Mouse (Mus musculus): ENCODE results near the gene Snx8. TPM values are rescaled to one million over a fixed set of nuclear protein-coding genes. Genes with fewer than 3 reads are reported as not detected.

The Snx8 gene
- total RNA-seq (2021) = 10 to 100 TPM; 19.6 to 20.0 TPM

DNA sequence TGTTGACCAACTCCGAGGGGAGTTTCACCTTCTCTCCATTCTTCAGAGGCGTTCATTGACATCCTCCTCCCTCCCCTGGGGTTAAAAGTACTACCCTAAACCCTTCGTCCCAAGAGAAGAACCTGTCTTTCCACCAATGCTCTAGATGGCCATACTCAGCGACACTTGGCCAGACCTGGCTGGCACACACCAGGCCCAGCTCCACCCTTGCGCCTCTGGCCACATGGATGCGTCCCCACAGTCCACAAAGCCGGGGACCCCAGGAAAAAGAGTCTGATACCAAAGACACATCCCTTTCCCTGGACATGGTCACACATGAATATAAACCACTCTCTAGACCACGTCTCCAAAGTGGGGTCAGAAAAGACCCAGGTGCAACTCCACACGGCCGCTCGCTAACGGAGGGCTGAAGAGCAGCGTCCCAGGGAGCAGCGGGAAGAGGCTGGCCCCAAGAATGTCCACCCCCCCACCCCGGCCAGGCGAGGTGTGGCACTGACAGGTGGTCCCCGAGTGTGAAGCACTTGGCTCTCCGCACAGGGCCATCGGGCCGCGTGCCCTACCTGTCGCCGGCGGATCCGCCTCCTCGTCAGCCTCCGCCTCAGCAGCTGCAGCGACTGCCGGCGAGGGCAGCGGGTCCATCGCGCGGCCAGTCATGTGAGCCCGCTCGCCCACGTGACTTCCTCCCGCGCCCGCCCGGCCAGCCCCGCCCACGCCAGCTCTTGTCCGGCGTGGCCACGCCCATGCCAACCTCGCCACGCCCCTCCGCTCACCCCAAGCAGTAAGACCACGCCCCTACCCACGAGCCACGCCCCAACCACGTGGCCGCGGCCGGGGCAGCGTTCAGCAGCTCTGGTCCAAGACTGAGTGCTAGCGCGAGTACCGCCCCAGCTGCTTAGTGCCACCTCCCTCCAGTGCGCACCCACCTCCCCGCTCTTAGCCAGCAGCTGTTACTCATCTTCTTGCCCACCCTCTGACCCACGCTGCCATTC, at the start of gene Snx8:
Gene Snx8, minus strand, starts transcription at position 675 of the 989 bp plus-strand sequence.
- DNase-seq = peak; percentile 98

GRCm38 (mm10) chr5:140425016-140425783, 36.1 kb upstream of the Snx8 start:
- DNase-seq = no peak

GRCm38 (mm10) chr5:140420616-140421015, 31.6 kb upstream of the Snx8 start:
- DNase-seq = no peak

GRCm38 (mm10) chr5:140419442-140420080, 30.5 kb upstream of the Snx8 start:
- no peak for DNase-seq

- peak; percentile 90 for DNase-seq
Measured at GRCm38 (mm10) chr5:140418489-140419441, 29.7 kb upstream of the Snx8 start, which contains the start of gene Eif3b. TSS of gene Eif3b (plus strand) at chr5:140419328.

GRCm38 (mm10) chr5:140418106-140418488, 29.0 kb upstream of the Snx8 start:
- DNase-seq = no peak

GRCm38 (mm10) chr5:140414647-140415046, 25.6 kb upstream of the Snx8 start:
- DNase-seq = no peak

- DNase-seq = peak; percentile 75
Measured at GRCm38 (mm10) chr5:140411339-140411738, 22.3 kb upstream of the Snx8 start.

- DNase-seq = no peak
Measured at GRCm38 (mm10) chr5:140408801-140409200, 19.7 kb upstream of the Snx8 start.

DNA sequence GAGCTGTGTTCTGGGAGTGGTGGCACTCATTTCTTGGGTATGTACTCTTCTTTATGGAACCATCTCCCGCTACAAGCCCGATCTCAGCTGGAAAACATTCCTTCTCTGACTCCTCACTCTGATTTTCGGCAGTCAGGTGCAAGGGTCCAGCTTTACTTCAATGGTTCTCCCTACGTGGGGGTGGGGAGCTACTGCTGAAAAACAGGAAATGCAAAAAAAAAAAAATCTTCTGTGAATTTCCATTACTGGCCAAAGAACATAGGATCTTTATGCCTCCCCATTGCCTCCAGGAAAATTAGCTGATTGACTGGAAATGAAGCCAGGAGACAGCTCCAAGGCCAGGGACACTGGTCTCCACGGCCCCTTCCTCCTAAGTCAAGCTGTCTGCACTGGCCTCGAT, 17.6 kb upstream of the Snx8 start:
- no peak for DNase-seq

DNA sequence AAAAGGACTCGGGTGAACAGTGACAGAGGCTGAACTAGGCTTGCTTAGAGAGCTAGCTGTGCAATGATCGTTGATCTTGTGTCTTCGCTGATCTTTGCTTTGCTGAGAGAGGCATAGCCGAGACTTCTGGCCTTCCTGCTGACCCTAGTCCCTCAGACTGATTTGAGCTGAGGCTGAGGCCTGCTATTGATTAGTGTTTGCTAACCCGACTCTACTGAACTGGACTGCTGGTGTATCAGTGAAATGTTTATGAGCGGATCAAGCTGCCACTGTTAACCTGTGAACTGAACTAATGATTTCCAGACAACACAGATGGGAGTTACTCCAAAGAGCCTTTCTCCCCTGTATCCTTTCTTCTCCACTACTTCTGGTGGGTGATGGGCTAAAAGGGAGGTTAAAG, 16.1 kb upstream of the Snx8 start:
- no peak for DNase-seq

- no peak for DNase-seq
Measured at GRCm38 (mm10) chr5:140402640-140403270, 13.7 kb upstream of the Snx8 start.

DNA sequence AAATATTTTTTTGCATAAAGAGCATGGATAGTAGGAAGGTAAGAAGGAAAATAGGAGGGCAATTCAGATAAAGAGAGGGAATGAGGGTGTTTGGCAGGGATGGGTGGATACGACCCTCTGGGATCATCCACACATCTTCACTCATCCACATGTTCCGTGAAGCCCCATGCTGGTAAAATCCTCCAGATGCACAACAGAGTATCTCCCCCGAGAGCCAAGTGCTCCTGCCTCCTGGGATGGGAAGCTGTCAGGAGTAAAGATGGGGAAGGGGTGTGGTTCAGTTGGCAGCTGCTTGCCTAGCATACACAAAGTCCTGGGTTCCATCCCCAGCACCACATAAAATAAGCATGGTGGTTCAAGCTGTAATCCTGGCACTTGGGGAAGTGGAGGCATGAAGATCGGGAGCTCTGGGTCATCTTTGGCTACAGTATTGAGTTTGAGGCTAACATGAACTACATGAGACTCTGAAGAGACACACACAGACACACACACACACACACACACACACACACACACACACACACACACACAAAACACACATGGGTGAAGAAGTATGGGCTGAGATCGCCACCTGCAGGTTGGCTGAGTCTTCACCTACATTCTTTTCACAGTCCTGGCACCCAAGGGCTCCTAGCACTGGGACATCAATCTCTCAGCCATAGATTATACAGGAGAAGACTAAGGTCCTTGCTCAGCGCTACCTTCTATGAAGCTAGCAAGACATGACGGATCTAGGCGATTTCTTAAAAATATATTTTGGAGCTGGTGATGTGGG, 7.3 kb upstream of the Snx8 start:
- peak; percentile 41 for DNase-seq

- no peak for DNase-seq
Measured at GRCm38 (mm10) chr5:140392701-140393100, 3.6 kb upstream of the Snx8 start.

DNA sequence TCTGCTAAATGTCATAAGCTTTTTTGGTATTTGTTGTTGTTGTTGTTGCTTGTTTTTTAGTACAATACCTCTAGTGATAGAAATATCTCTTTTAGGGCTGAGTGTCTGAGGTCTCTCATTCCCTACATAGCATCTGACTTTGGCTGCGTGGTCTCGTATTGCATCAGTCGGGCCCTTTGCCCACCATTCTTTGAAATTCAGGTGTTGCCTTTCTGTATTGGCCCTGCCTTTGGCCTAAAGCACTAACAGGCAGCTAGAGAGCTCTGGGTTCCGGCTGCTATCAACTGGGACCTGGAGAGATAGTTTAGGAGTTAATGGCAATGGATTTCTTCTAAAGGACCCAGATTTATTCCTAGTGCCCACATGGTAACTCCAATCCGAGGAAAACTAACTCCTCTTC, 2.9 kb upstream of the Snx8 start:
- no peak for DNase-seq

DNA sequence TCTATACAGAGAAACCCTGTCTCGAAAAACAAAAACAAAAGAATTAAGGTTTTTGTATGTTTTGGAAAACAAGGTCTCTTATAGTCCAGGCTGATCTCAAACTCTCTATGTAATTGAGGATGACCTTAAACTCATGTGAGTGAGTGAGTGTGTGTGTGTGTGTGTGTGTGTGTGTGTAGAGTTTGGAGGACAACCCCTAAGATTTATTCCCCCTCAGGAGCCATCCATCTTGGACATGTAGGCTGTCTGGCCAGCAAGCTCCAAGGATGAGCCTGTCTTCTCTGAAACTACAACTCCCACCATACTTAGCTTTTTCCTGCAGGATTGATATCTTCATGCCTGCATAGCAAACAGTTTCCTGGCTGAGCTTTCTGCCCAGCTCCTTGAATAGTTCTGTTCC, 2.4 kb upstream of the Snx8 start:
- no peak for DNase-seq

DNA sequence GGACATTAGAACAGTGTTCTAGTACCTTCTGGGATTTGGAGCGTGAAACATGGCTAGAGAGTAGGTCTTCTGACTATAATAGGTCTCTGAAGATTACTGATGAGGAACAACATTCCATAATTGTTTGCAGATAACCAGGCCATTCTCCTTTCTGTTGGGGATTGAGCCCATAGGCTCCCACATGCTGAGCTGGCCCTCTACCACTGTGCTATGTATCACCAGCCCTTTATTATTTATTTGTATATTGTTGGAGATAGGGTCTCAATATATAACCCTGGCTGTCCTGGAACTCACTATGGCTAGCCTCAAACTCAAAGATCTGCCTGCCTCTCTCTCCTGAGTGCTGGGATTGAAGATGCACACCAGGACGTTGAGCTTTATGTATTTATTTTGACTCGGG, 585 bp upstream of the Snx8 start:
- DNase-seq = no peak

GRCm38 (mm10) chr5:140387816-140388510, 1.1 kb downstream of the Snx8 start:
- no peak for DNase-seq

GRCm38 (mm10) chr5:140387236-140387635, 1.8 kb downstream of the Snx8 start:
- no peak for DNase-seq

- DNase-seq = no peak
Measured at GRCm38 (mm10) chr5:140384462-140384861, 4.6 kb downstream of the Snx8 start.
